Mouse (Mus musculus): ENCODE results near the gene Fancc. TPM values are rescaled to one million over a fixed set of nuclear protein-coding genes. Genes with fewer than 3 reads are reported as not detected.

The Fancc gene
- total RNA-seq (2021): 10 to 100 TPM in 1 of 2 experiments, 1 to 10 TPM in 1; 7.9 to 10.3 TPM

DNA sequence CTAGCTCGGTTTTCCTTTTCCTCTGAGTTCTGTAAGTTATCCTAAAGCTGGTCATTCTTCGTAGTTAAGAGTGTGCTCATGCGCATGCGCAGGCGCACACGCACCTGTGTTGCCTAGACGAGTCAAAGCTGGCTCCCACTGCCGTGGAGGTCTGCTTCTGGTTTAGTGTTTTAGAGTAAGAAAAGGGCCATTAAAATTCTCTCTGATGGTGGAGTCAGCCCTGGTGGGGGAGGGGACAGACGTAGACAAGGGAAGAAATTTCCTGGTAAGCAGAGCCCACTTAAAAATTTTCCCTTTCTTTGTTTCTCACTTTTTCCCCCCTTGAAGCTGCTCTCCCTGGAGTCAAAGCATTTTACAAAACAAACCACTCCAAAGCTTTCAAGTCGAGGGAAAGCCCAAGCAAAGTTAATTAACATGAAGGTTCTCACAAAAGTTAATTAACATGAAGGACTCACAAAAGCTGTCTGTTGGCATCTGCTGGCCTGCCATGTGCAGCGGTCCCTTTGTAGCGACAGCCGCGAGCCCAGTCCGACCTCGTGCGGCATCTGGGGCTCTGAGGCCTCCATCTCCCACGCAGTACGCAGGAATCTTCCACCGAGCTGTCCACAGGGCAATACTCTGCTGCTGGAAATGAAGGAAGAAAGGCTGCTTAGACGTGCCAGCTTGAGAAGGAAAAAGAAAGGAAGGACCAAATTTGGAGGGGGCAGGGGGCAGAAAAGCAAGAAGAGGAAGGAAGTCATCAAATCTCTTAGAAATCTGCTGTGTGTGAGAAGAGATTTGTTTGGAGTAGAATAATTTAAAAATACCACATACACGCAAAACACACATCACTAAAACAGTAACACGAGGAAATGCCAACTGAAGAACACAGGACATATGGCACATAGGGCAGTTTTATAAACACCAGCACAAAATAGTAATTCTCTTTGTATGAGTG is at the start of gene Fancc:
Gene Fancc (minus strand): TSS at position 633 of the 937 bp plus-strand sequence.
- DNase-seq (ENCODE audit: extremely low spot score in 1 of 2, low spot score in 2 of 2): peak; percentile 22 to 46
- intact Hi-C loops (cut with DNase I): no loop called here

DNA sequence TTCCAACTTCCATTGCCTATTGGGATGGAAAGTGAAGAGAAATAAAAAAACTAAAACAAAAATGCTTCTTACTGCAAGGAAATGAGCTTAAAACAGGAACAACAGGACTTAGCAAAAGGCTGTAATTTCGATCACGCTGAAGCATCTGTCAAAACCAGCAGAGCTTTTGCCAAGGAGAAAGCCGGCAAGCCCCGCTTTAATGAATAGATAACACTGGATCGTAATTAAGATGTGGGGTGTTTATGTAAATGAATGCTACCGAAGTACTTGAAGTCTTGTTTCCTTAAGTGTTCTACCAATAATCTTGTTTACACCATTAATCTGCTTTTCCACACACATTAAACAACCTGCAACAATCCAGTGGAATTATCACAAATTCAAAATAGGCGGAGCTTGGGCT is 48.2 kb upstream of the Fancc start:
- intact Hi-C loops (cut with DNase I): no loop called here
- DNase-seq (ENCODE audit: extremely low spot score in 1 of 2, low spot score in 2 of 2): no peak

DNA sequence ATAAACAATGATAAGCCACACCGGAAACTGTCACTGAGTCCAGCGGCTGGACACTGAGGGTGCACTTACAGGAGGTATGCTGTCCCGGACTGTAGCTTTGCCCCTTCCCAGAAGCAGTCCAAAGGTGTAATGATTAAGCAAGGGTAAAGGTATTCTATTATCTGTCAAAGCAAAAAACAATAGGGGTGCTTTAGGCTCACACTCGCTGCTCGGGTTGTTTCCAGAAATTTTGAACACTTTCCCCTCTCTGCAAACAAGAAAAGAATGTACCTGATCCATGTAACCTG is 47.8 kb upstream of the Fancc start:
- DNase-seq (ENCODE audit: extremely low spot score in 1 of 2, low spot score in 2 of 2): no peak
- intact Hi-C loops (cut with DNase I): no loop called here

DNA sequence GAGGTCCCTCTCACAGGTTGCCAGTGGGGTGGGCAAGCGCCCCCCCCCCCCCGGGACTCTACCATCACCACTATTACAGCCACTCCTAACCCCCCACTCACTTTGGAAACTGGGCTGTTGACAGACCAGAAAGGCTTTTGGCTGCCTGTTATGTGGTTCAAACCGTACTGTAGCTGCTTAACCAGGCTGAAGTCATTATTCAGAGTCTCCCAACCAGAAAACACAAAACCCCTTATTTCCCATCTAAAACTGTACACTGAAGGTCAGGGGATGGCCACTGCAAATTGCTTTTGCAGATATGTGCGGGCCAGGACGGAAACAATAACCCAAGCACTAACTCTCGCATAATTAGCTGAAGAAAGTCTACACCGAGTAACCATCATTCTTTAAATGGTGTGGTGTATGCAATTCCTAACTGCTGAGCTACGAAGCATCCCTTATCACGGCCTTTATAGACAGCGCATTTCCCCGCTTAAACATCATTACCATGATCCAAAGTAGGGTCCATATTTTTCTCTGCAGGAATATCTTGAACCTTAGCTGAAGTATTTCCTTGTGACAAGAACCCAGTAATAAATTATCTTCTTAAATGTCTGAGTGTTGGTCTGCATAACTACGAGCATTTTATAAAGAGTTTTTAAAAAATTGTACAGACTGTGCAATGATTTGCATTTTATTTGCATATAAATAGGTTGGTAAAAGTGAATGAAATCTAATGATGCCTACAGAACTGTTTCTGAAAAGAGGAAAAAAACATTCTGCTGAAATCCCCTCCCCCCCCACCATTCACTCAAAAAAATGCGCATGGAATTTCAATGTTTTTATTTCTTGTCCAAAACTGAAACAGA is 47.3 kb upstream of the Fancc start:
- intact Hi-C loops (cut with DNase I): no loop called here
- no peak for DNase-seq (ENCODE audit: extremely low spot score in 1 of 2, low spot score in 2 of 2)

DNA sequence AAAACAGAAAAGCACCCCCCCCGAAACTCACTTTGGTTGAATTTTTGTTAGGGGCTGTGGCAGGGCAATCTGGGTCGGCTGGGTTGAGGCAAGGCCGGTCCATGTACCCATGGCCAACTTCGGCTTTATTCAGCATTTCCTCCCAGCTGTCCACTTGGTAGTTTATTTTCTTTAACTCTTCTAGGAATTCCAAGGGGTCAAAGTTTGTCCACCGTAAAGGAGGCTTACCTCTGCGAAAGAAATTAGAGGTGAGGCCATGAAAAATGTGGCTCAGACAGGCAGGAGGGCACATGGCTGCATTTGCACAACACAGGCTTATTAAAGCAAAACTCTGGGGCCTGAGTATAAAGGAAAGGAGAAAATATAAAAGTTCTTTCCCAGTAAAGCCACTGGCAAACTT is 46.4 kb upstream of the Fancc start:
- DNase-seq (ENCODE audit: extremely low spot score in 1 of 2, low spot score in 2 of 2): no peak
- intact Hi-C loops (cut with DNase I): no loop called here

DNA sequence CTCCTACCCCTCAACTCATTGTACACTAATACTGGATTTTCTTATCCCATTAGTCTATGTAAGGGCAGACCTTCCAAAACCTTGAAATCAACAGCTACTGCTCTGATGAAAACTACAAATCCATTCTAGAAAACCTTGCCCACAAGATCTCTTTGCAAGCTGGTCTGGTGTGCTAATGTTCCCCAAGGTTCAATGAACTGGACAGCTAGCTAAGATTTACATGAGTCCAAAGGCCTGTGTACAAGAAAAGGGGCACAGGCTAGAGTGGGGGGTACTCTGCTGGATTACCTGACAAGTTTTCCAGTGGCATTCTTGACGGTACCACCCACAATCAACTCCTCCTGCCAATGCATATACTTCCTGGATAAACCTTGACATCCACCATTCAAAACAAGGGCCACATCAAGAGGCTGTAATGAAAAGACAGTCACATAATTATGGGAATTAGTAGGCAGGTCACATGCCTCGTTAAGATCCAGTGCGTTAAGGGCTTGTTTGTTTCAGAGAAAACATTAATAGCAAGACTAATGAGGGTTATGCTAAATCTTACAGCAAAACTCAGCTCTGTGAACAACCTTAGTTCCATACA is 45.8 kb upstream of the Fancc start:
- intact Hi-C loops (cut with DNase I): no loop called here
- DNase-seq (ENCODE audit: extremely low spot score in 1 of 2, low spot score in 2 of 2): no peak

DNA sequence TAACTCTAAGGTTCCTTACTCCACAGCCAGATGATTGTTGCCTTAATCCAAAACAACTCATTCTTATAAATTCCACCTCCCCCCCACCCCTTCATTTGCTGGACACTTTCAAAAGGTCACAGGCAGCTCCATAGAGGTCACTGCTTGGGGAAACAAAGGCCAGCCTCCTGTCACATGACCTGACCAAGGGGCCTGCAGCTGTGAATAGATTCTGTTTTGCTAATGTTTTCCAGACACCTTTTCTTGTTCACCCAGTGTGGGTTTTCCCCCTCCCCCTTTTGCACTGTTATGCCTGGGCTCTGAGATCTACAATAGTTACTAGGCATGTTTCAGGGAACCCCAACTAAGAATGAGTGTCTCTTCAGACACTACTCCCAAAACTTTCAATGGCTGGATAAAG is 44.4 kb upstream of the Fancc start:
- intact Hi-C loops (cut with DNase I): no loop called here
- no peak for DNase-seq (ENCODE audit: extremely low spot score in 1 of 2, low spot score in 2 of 2)

DNA sequence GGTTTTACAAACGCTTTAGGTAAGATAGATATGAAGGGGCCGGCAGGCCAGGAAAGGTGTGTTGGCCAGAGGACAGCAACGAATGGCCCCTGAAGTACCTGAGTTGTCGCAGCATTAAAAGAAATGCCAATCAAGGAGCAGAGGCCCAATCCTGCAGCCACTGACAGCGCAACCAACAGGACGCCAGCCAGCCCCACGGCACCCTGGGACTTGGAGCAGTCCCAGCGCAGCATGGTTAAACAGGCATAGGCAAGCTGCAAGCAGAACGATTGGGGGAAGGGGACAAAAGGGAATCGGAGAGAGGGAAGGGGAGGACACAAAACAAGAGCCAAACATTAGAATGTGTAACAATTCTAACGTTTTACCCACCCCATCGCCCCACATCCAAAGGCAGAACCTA is 43.5 kb upstream of the Fancc start:
- intact Hi-C loops (cut with DNase I): no loop called here
- no peak for DNase-seq (ENCODE audit: extremely low spot score in 1 of 2, low spot score in 2 of 2)

DNA sequence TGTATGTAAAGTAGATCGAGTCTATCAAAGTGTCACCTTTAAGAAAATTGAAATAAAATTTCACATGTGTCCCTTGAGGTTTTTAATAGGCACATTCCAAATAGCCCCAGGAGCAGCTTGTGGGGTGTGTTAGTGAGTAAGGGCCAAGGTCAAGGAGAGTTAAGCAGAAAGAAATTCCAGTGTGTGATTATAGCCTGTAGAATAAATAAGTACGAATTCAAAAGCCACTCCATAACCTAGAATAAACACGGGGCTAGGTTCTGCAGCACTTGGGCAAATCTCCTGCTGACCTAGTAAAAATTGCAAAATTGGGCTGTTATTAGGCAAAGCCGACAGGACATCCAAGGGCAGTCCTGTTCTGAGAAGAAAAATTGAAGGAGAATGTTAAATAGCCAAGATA is 37.9 kb upstream of the Fancc start:
- intact Hi-C loops (cut with DNase I): no loop called here
- DNase-seq (ENCODE audit: extremely low spot score in 1 of 2, low spot score in 2 of 2): no peak

DNA sequence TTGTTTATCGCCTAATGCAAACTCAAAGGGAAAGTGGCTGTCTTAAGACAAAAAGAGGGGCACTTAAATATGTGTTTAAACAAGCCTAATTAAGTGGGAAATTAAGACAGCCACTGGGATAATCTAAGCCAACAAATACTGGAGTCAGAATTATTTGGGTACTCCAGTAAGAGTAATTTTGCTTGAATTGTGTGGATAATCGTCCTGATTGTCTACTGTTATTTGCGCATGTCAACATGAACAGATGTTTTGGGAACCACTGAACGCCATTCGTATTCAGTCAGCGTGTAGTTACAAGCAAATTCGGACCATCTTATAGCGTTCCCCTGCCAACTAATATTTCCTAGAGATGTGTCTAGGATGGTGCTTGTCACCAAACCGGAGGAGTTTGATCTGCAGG is 33.8 kb upstream of the Fancc start:
- DNase-seq (ENCODE audit: extremely low spot score in 1 of 2, low spot score in 2 of 2): no peak
- intact Hi-C loops (cut with DNase I): no loop called here

DNA sequence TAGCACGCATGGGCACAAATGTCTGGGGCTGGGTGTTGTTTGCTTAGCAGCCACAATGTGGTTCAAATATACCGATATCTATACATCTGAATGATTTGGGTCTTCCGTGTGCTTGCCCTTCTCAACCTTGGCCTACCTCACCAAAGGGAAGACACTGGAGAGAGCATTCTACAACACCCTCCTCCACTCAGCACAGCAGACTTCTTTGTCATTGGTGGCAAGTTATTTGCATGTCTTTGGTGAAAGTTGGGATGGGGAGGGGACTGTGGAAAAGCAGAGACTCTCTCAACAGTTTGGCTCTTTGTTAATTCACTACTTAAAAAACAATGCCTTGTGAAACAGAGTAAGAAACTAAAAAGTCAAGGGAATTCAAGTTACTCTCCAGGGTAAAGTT is 33.3 kb upstream of the Fancc start:
- intact Hi-C loops (cut with DNase I): no loop called here
- DNase-seq (ENCODE audit: extremely low spot score in 1 of 2, low spot score in 2 of 2): no peak

DNA sequence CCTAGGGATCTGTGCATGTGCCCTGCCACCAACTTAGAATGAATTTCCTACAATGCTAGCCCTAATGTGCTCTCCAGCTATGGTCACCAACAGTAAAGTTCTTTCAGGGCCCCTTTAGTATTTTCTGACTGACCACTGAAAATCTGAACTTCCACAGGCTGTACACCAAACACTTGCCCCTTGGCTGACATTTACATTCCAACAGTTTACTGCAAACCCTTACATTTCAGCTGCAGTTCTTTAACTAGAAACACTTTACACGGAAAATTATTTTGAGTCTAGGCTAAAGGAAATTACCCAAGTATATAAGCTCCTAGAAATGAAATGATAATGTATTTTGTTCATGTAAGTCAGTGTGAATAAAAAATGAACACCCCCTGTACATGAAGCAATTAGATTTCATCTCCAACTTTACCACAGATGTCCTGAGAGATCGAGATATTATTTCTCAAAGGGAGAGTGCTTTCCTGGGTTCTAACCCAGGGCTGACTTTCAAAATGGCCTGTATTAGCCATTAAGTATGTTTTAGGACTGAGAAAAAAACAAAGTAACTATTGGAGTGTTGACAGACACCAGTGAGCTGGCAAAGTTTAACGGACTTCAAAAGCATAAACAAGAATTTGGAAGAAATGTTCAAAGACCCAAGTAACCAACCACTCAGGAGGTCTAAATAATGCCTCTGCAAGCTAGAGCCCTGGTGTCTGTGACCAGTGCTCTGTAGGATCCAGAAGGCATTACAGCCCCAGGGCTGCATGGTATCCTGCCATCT is 32.7 kb upstream of the Fancc start:
- intact Hi-C loops (cut with DNase I): no loop called here
- DNase-seq (ENCODE audit: extremely low spot score in 1 of 2, low spot score in 2 of 2): no peak

DNA sequence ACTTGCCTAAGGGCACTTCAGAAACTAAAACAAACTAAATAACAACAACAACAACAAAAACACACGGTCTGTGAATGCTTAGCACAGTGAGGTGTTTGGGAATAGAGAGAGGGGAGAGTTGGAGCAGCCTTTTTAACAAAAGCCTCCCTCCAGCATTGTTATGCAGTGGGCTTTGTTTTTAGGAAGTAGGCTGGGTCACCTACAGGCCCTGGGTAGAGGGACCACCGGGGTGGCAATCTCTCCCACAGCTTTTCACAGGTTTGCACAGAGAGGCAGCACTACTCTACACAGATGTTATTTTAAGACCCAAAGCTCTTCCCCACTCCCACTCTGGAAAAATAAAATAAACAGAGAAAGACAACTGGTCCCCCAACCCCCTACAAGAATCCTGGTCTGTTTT is 31.8 kb upstream of the Fancc start:
- no peak for DNase-seq (ENCODE audit: extremely low spot score in 1 of 2, low spot score in 2 of 2)
- intact Hi-C loops (cut with DNase I): no loop called here

DNA sequence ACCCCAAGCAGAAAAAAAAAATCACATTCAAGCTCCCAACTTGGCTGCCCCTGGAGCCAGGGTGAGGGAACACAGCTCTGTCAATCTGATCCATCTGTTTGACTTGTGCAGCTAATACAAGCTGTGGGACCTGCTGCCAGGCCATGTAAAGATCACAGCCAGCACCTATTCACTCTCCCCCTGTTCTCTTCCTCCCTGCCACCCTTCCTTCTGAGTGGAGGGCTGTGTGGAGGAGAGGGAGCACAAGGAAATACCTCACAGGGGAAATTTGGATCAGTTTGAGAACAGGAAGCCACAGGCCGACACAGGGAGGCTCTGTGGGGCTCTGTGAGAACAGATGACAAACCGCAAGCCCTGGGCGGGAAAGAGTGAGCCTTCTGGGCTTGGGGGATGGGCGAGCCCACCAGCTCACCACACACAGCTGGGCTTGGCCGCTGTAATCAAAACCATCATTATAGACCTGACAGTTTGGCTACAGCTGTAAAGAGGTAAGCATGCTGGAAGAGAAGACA is 31.1 kb upstream of the Fancc start:
- intact Hi-C loops (cut with DNase I): no loop called here
- peak in 1 of 2 experiments; percentile 59 for DNase-seq (ENCODE audit: extremely low spot score in 1 of 2, low spot score in 2 of 2)

DNA sequence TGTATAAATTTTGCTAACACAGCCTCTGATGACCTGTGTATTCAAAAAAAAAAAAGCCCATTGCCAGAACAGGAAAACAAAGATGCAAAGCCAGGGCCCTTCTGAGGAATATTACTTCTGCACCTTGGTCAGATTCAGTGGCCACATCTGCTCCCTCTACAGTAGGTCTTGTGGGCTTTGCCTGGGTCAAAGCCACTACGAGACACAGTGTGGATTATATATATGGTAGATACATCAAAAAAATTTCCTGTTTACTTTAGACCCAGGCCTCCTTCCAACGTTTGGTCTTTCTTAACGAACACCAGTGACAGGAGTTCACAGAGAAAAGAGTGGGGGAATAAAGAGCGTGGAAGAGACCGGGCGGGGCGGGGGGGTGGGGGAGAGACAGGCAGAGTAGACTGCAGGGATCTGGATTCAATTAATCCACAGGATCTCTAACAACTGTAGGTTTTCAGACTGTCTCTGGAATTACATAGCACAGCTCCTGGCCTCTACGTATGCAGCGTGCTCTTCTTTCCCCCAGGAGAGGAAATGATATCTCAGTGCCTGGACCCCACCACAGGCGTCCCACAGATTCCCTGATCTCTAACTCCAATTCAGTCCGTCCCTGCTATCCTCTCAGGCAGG is 28.6 kb upstream of the Fancc start:
- intact Hi-C loops (cut with DNase I): no loop called here
- DNase-seq (ENCODE audit: extremely low spot score in 1 of 2, low spot score in 2 of 2): no peak

DNA sequence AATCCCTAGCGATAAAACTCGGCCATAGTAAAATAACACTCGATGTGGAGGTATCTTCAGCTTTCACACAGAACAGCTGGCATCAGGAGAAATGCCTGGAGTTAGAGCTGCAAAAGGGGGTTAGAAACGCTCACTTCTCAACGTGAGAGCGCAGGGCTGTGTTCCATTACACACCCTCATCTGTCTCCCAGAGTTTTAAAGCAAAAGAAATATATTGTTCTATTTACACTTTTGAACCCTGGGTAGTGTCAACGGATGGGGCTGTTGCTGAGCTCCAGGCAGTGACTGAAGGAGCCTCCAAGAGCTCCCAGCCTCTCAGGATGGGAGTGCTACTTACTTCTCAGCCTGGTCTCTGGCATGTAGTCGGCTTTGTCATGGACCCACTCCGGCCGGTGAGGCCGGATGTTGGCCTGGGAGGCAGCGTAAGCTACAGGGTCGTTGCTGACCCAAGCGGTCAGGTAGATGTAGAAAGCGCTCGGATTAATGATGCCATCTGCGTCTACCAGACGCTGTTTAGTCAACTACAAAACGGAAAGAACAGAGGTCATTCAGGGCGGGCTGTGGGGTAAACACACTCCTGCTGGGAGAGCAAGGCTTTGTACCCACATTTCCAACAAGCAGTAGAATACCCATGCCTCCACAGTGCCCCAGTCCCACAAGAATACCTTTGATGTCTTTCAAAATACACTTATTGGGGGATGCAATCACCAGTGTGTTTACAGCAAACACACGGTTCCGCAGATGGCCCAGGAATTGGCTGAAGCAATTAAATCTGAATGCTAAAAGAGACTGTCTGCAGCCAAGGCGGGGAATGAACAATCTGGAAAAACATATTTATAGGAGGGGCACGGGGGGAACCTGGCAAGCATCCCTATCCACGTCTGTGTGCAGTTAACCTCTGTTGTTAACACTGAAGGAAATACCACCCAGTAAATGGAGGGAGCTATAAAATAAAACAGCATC is 27.8 kb upstream of the Fancc start:
- DNase-seq (ENCODE audit: extremely low spot score in 1 of 2, low spot score in 2 of 2): no peak
- intact Hi-C loops (cut with DNase I): no loop called here

DNA sequence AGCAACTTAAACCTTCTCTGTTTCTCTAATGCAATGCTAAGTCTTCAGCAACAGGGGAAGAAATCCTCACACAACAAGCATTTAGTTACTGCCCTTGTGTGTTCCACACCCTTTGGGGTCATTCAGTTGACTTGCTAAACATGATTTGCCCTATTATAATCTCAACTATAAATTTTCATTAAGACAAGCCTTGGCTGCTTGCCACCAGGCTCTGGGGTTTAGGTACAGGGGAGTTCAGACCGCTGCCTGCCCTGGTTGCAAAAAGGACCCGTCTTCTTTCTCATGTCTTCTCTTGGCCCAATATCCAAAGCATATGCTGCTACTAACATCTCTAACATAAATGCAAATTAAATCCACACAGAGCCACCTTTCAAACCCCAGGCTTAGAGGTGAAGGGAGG is 27.0 kb upstream of the Fancc start:
- intact Hi-C loops (cut with DNase I): no loop called here
- DNase-seq (ENCODE audit: extremely low spot score in 1 of 2, low spot score in 2 of 2): no peak

Measured in left cerebral cortex, postnatal 10 days (tissue).